Mouse (Mus musculus): ENCODE results near the gene Abca7. TPM values are rescaled to one million over a fixed set of nuclear protein-coding genes. Genes with fewer than 3 reads are reported as not detected.

Abca7 gene
- polyA plus RNA-seq, 1 experiment from 2014 or later = 2.1 TPM

- ATAC-seq (replicated peaks; ENCODE audit: insufficient number of reproducible peaks, insufficient read depth, low FRiP score, low read depth) = no peak
- peaks cover 45% of the 10 kb centered on the region for H3K36me3 ChIP-seq
Observed at GRCm38 (mm10) chr10:79974668-79975067, 21.6 kb upstream of the Abca7 start.

GRCm38 (mm10) chr10:79976071-79976721 is 20.1 kb upstream of the Abca7 start:
- Histone ChIP-seq H3K4me3 (no peak overlapping the region), H3K9me3 (replicated peaks) (no peaks in the 10 kb centered on the region), H3K27me3 (peaks cover 25% of the 10 kb centered on the region), H3K4me2 (no peak overlapping the region), H3K36me3 (peaks cover 45% of the 10 kb centered on the region), H3K4me1 (replicated peaks) (peaks cover 14% of the 10 kb centered on the region), H3K9ac (no peak overlapping the region), H3K27ac (no peak overlapping the region)
- WGBS = 83% methylated on average over 28 of the region's 28 CpGs
- ATAC-seq (replicated peaks; ENCODE audit: insufficient number of reproducible peaks, insufficient read depth, low FRiP score, low read depth) = no peak

More at GRCm38 (mm10) chr10:79974668-79975067, 21.6 kb upstream of the Abca7 start:
- Histone ChIP-seq H3K9ac (no peak overlapping the region), H3K9me3 (replicated peaks) (no peaks in the 10 kb centered on the region), H3K27me3 (peaks cover 38% of the 10 kb centered on the region), H3K4me3 (no peak overlapping the region), H3K27ac (no peak overlapping the region), H3K4me2 (no peak overlapping the region), H3K4me1 (replicated peaks) (peaks cover 15% of the 10 kb centered on the region)
- WGBS = 85% methylated on average over 8 of the region's 8 CpGs

- H3K4me1 ChIP-seq (replicated peaks) = peaks cover 16% of the 10 kb centered on the region
- H3K27ac ChIP-seq = no peak overlapping the region
- no peak overlapping the region for H3K4me2 ChIP-seq
- no peak overlapping the region for H3K4me3 ChIP-seq
- peaks cover 20% of the 10 kb centered on the region for H3K27me3 ChIP-seq
- 79% methylated on average over 36 of the region's 36 CpGs for WGBS
- no peaks in the 10 kb centered on the region for H3K9me3 ChIP-seq (replicated peaks)
- H3K36me3 ChIP-seq = peaks cover 45% of the 10 kb centered on the region
- ATAC-seq (replicated peaks; ENCODE audit: insufficient number of reproducible peaks, insufficient read depth, low FRiP score, low read depth) = no peak
- no peak overlapping the region for H3K9ac ChIP-seq
Observed at GRCm38 (mm10) chr10:79976722-79977107, 19.6 kb upstream of the Abca7 start.

DNA sequence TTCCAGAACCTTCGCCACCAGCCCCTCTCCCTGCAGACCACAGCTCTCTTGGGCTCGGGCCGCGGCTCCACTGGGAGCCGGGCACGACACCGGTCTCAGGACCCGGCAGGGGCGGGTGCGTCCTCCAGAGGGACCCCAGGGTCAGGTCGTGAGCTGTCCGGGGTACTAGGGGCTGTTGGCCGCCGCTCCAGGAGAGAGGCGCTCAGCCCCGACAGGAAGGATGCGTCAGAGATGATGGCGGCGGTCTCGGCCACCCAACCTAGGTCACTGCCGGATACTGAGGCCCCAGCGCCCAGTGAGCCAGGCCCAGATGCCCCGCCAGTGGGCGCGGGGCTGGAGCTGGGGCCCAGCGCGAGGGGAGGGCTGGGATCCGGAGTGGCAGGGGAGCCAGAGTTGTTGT is 19.0 kb upstream of the Abca7 start:
- no peak overlapping the region for H3K27ac ChIP-seq
- H3K9ac ChIP-seq = no peak overlapping the region
- WGBS = 83% methylated on average over 28 of the region's 28 CpGs
- no peaks in the 10 kb centered on the region for H3K9me3 ChIP-seq (replicated peaks)
- ATAC-seq (replicated peaks; ENCODE audit: insufficient number of reproducible peaks, insufficient read depth, low FRiP score, low read depth) = no peak
- H3K27me3 ChIP-seq = peaks cover 13% of the 10 kb centered on the region
- peaks cover 20% of the 10 kb centered on the region for H3K4me1 ChIP-seq (replicated peaks)
- peaks cover 45% of the 10 kb centered on the region for H3K36me3 ChIP-seq
- H3K4me3 ChIP-seq = no peak overlapping the region
- H3K4me2 ChIP-seq = no peak overlapping the region

DNA sequence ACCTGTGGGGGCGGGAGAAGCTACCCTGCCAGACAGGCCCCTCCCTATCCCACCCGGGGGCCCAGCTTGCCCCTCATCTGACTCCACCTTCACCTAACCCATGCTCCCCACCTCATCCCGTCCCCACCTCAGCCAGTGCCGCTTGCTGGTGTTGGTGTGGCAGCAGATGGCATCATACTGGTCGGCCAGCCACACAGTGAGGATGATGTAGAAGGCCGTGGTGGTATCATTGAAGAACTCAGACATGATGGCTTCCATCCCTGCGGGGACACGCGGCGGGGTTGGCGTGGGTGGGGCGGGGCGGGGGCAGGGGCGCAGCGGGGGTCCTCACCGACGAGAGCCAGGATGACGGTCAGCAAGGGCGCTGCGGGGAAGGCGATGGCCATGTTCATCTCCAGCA is 18.2 kb upstream of the Abca7 start:
- WGBS = 91% methylated on average over 21 of the region's 21 CpGs
- Histone ChIP-seq H3K4me2 (no peak overlapping the region), H3K9ac (no peak overlapping the region), H3K27me3 (peaks cover 6% of the 10 kb centered on the region), H3K27ac (no peak overlapping the region), H3K4me3 (no peak overlapping the region), H3K36me3 (peaks cover 45% of the 10 kb centered on the region), H3K9me3 (replicated peaks) (no peaks in the 10 kb centered on the region), H3K4me1 (replicated peaks) (peaks cover 22% of the 10 kb centered on the region)
- ATAC-seq (replicated peaks; ENCODE audit: insufficient number of reproducible peaks, insufficient read depth, low FRiP score, low read depth) = no peak

GRCm38 (mm10) chr10:79979401-79980155 is 16.7 kb upstream of the Abca7 start:
- Histone ChIP-seq H3K27me3 (no peaks in the 10 kb centered on the region), H3K4me1 (replicated peaks) (peaks cover 27% of the 10 kb centered on the region), H3K4me3 (no peak overlapping the region), H3K4me2 (no peak overlapping the region), H3K36me3 (peaks cover 45% of the 10 kb centered on the region), H3K9ac (no peak overlapping the region), H3K9me3 (replicated peaks) (no peaks in the 10 kb centered on the region), H3K27ac (peak overlapping the region; percentile 40; the same call in 1 of the 2 replicates)
- 86% methylated on average over 22 of the region's 22 CpGs for WGBS
- no peak for ATAC-seq (replicated peaks; ENCODE audit: insufficient number of reproducible peaks, insufficient read depth, low FRiP score, low read depth)

DNA sequence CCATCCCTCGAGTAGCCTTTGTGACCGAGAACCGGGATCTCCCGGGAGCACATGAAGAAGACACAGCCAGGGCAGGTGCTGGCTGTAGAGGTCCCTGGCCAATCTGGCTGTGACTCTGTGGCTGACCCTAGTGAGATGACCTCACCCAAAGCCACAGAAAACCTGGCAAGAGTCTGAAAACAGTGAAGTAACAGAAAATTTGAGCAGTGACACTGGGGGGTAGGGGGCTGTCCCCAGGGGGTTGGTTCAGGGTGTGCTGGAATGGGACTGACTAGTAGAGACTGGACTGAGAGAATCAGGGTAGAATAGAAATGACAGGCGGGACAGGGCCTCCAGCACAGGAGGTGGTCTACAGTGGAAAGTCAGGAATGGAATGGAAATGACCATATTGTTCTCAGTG is 13.1 kb upstream of the Abca7 start:
- WGBS = 72% methylated on average over 5 of the region's 5 CpGs
- H3K9me3 ChIP-seq (replicated peaks) = no peaks in the 10 kb centered on the region
- no peaks in the 10 kb centered on the region for H3K27me3 ChIP-seq
- H3K27ac ChIP-seq = peak overlapping the region; percentile 92
- H3K9ac ChIP-seq = peak overlapping the region; percentile 92
- H3K36me3 ChIP-seq = peaks cover 13% of the 10 kb centered on the region
- H3K4me3 ChIP-seq = peak overlapping the region; percentile 74
- ATAC-seq (replicated peaks; ENCODE audit: insufficient number of reproducible peaks, insufficient read depth, low FRiP score, low read depth) = no peak
- peak overlapping the region; percentile 75 for H3K4me2 ChIP-seq
- peaks cover 53% of the 10 kb centered on the region for H3K4me1 ChIP-seq (replicated peaks)

GRCm38 (mm10) chr10:79983670-79984069 is 12.6 kb upstream of the Abca7 start:
- H3K27ac ChIP-seq = peak overlapping the region; percentile 92
- no peak for ATAC-seq (replicated peaks; ENCODE audit: insufficient number of reproducible peaks, insufficient read depth, low FRiP score, low read depth)
- H3K27me3 ChIP-seq = no peaks in the 10 kb centered on the region
- H3K9ac ChIP-seq = peak overlapping the region; percentile 92
- H3K36me3 ChIP-seq = peaks cover 8% of the 10 kb centered on the region
- H3K4me2 ChIP-seq = peak overlapping the region; percentile 75
- H3K4me3 ChIP-seq = peak overlapping the region; percentile 74
- peaks cover 55% of the 10 kb centered on the region for H3K4me1 ChIP-seq (replicated peaks)
- H3K9me3 ChIP-seq (replicated peaks) = no peaks in the 10 kb centered on the region
- WGBS = under 1% methylated on average over 21 of the region's 21 CpGs

DNA sequence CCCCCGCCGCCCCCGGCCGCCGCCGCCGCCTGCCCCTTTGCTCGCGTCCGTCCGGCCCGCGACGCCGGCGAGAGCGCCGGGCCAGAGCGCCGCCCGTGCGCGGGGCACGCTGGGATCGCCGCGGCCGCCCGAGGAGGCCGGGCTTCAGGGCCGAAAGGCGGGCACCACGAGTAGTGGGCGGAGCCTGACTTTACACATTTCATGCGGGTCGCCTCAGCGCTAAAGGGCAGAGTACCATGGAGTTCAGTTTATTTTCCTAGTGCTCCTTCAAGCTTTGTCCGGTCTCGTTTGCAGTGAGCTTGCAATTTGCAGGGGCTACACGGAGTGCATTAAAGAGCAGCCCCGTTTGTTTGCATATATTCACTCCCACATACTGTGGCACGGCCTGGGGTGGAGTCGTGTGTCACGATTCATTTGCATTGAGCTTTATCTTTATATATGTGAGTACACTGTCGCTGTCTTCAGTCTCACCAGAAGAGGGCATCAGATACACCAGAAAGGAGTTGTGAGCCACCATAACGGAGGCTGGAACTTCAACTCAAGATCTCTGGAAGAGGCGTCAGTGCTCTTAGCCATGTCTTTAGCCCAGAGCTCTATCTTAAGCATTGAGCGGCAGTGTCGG is 12.0 kb upstream of the Abca7 start, which contains the start of gene Tmem259:
TSS of gene Tmem259 (minus strand) at position 136 of the 622 bp plus-strand sequence.
- Histone ChIP-seq H3K4me2 (peak within 1 kb of the TSS; percentile 75), H3K9me3 (replicated peaks) (no peaks in the 10 kb centered on the region), H3K4me1 (replicated peaks) (peaks cover 58% of the 10 kb centered on the region), H3K9ac (peak within 1 kb of the TSS; percentile 92), H3K4me3 (peak within 1 kb of the TSS; percentile 74), H3K27me3 (no peaks in the 10 kb centered on the region), H3K27ac (peak within 1 kb of the TSS; percentile 92), H3K36me3 (peaks cover 2% of the 10 kb centered on the region; the same call in 1 of the 2 replicates)
- peak; percentile 65 for ATAC-seq (replicated peaks; ENCODE audit: insufficient number of reproducible peaks, insufficient read depth, low FRiP score, low read depth)
- WGBS = under 1% methylated on average over 28 of the region's 49 CpGs

- Histone ChIP-seq H3K4me1 (replicated peaks) (peaks cover 61% of the 10 kb centered on the region), H3K36me3 (no peaks in the 10 kb centered on the region), H3K9me3 (replicated peaks) (no peaks in the 10 kb centered on the region), H3K4me3 (peak overlapping the region; percentile 74), H3K4me2 (peak overlapping the region; percentile 75), H3K9ac (peak overlapping the region; percentile 92), H3K27ac (peak overlapping the region; percentile 92), H3K27me3 (no peaks in the 10 kb centered on the region)
- peak; percentile 92 for ATAC-seq (replicated peaks; ENCODE audit: insufficient number of reproducible peaks, insufficient read depth, low FRiP score, low read depth)
- under 1% methylated on average over 22 of the region's 22 CpGs for WGBS
Observed at GRCm38 (mm10) chr10:79984871-79985270, 11.4 kb upstream of the Abca7 start.
